Mouse (Mus musculus) small intestine, adult 2 months (tissue): ENCODE data around the gene Numbl.

Experiments
- CTCF ChIP-seq: fragments of 200-500 bp; IDR thresholded peaks from 2 replicates; pipeline ENCODE4 v1.5.1; 2012; ENCODE audit warnings: low read depth, mild to moderate bottlenecking, control low read depth, inconsistent platforms, low read length, moderate library complexity, mixed read lengths; ENCODE audit not compliant: insufficient replicate concordance, insufficient read length; ENCODE audit errors: extremely low read depth
- POLR2A ChIP-seq: fragments of 200-500 bp; IDR thresholded peaks from 2 replicates; pipeline ENCODE4 v1.6.1; 2012; ENCODE audit warnings: low read depth, mild to moderate bottlenecking, control low read depth, inconsistent platforms, low read length, moderate library complexity

- TF ChIP-seq CTCF (no peak), POLR2A (no peak)
These were observed 30.5 kb downstream of the Numbl start for GRCm38 (mm10) chr7:27288732-27289131.
